Comparison of ENCODE assay signal across 12 mouse cellular contexts in genomic region chr9:33790617-33791016, GRCm38 (mm10).
DNase-seq lines count a peak whose midpoint lies in the region; ATAC-seq and TF ChIP-seq lines count a peak whose summit lies in the region.
"Had no signal": no experiment of that assay in that cellular context is flagged by ENCODE, and none has a peak within 500 bp of the region (broad histone marks: within the 10 kb centered on the region; RNA-seq: fewer than 3 reads in every experiment).

No protein-coding gene starts in this region.

- no peaks in the 10 kb centered on the region for H3K27me3 ChIP-seq in forebrain, postnatal 0 days (ENCODE audit: insufficient read depth, low read length)
- H3K27me3 ChIP-seq in forebrain, embryonic 10.5 days (ENCODE audit: poor library complexity, severe bottlenecking): no peaks in the 10 kb centered on the region
- no peaks in the 10 kb centered on the region for H3K27me3 ChIP-seq in intestine, embryonic 16.5 days (replicated peaks; ENCODE audit: control insufficient read depth, insufficient read depth, low read length)
- H3K27me3 ChIP-seq in midbrain, embryonic 10.5 days (ENCODE audit: low read depth, poor library complexity, severe bottlenecking): no peaks in the 10 kb centered on the region
- H3K27me3 ChIP-seq: embryonic facial prominence, embryonic 12.5 days; limb, embryonic 15.5 days; stomach, embryonic 15.5 days had no signal

- no peaks in the 10 kb centered on the region for H3K36me3 ChIP-seq in forebrain, postnatal 0 days (ENCODE audit: insufficient read depth)
- H3K36me3 ChIP-seq in forebrain, embryonic 10.5 days (replicated peaks): no peaks in the 10 kb centered on the region
- no peaks in the 10 kb centered on the region for H3K36me3 ChIP-seq in intestine, embryonic 16.5 days (ENCODE audit: control insufficient read depth, insufficient read depth, low read length)
- no peaks in the 10 kb centered on the region for H3K36me3 ChIP-seq in midbrain, embryonic 10.5 days
- H3K36me3 ChIP-seq: embryonic facial prominence, embryonic 12.5 days; limb, embryonic 15.5 days; stomach, embryonic 15.5 days had no signal

- H3K9me3 ChIP-seq in forebrain, postnatal 0 days (ENCODE audit: low read length): no peaks in the 10 kb centered on the region
- no peaks in the 10 kb centered on the region for H3K9me3 ChIP-seq in forebrain, embryonic 10.5 days
- no peaks in the 10 kb centered on the region for H3K9me3 ChIP-seq in intestine, embryonic 16.5 days (ENCODE audit: control insufficient read depth, low read length)
- H3K9me3 ChIP-seq in midbrain, embryonic 10.5 days (replicated peaks): no peaks in the 10 kb centered on the region
- H3K9me3 ChIP-seq: embryonic facial prominence, embryonic 12.5 days; limb, embryonic 15.5 days; stomach, embryonic 15.5 days had no signal

- no peak overlapping the region for H3K4me2 ChIP-seq in forebrain, postnatal 0 days (ENCODE audit: low read depth)
- H3K4me2 ChIP-seq in intestine, embryonic 16.5 days (ENCODE audit: low read depth, low read length): no peak overlapping the region
- H3K4me2 ChIP-seq: embryonic facial prominence, embryonic 12.5 days; limb, embryonic 15.5 days; stomach, embryonic 15.5 days had no signal

- no peak for TF ChIP-seq CTCF in forebrain, postnatal 0 days (IDR thresholded peaks at IDR 0.05; ENCODE audit: low read depth)

- no peak overlapping the region for H3K9ac ChIP-seq in forebrain, postnatal 0 days
- no peak overlapping the region for H3K9ac ChIP-seq in intestine, embryonic 16.5 days (ENCODE audit: low read depth, low read length)
- H3K9ac ChIP-seq: embryonic facial prominence, embryonic 12.5 days; limb, embryonic 15.5 days; stomach, embryonic 15.5 days had no signal

- peak; percentile 47; the same call in 1 of the 2 replicates for ATAC-seq in forebrain, postnatal 0 days
- no peak for ATAC-seq in intestine, embryonic 16.5 days

- DNase-seq in forebrain, postnatal 0 days: peak; percentile 41
- no peak for DNase-seq in forebrain, embryonic 10.5 days (ENCODE audit: extremely low spot score, low spot score)
- DNase-seq in cerebellum, postnatal 25 days: peak; percentile 50 to 68
- peak; percentile 86 for DNase-seq in layer of hippocampus, adult 9-11 months
- DNase-seq in right cerebral cortex, adult 18-20 months: peak; percentile 73
- DNase-seq in heart, adult 9 months (ENCODE audit: low spot score in 2 of 2): no peak
- DNase-seq in midbrain, embryonic 10.5 days (ENCODE audit: low spot score): no peak
- DNase-seq: adrenal gland, postnatal 36 days had no signal

- WGBS in forebrain, postnatal 0 days: 59% methylated on average over 4 of the region's 4 CpGs
- 82% methylated on average over 4 of the region's 4 CpGs for WGBS in forebrain, embryonic 10.5 days
- WGBS in intestine, embryonic 16.5 days: 75% methylated on average over 4 of the region's 4 CpGs
- WGBS in midbrain, embryonic 10.5 days: 73% methylated on average over 4 of the region's 4 CpGs

- H3K27ac ChIP-seq in forebrain, postnatal 0 days (ENCODE audit: low read depth, low read length): no peak overlapping the region
- no peak overlapping the region for H3K27ac ChIP-seq in forebrain, embryonic 10.5 days
- no peak overlapping the region for H3K27ac ChIP-seq in intestine, embryonic 16.5 days (ENCODE audit: low read length)
- H3K27ac ChIP-seq in midbrain, embryonic 10.5 days (replicated peaks): no peak overlapping the region
- H3K27ac ChIP-seq: embryonic facial prominence, embryonic 12.5 days; limb, embryonic 15.5 days; stomach, embryonic 15.5 days had no signal

- H3K4me1 ChIP-seq in forebrain, postnatal 0 days (ENCODE audit: insufficient read depth): no peaks in the 10 kb centered on the region
- H3K4me1 ChIP-seq in forebrain, embryonic 10.5 days: no peaks in the 10 kb centered on the region; the same call in 1 of the 2 replicates
- H3K4me1 ChIP-seq in intestine, embryonic 16.5 days (ENCODE audit: control insufficient read depth, insufficient read depth, low read length): no peaks in the 10 kb centered on the region
- H3K4me1 ChIP-seq in midbrain, embryonic 10.5 days: no peaks in the 10 kb centered on the region
- H3K4me1 ChIP-seq: embryonic facial prominence, embryonic 12.5 days; limb, embryonic 15.5 days; stomach, embryonic 15.5 days had no signal

- no peak overlapping the region for H3K4me3 ChIP-seq in forebrain, postnatal 0 days (ENCODE audit: low read depth, low read length)
- H3K4me3 ChIP-seq in forebrain, embryonic 10.5 days: no peak overlapping the region
- H3K4me3 ChIP-seq in intestine, embryonic 16.5 days (ENCODE audit: low read length): no peak overlapping the region
- H3K4me3 ChIP-seq in midbrain, embryonic 10.5 days: no peak overlapping the region
- H3K4me3 ChIP-seq: embryonic facial prominence, embryonic 12.5 days; limb, embryonic 15.5 days; stomach, embryonic 15.5 days had no signal

Comparison
In these comparisons a context has a peak if more than half of its experiments do, and no peak if none do; other contexts are left out.
1. DNase-seq: peak in forebrain, postnatal 0 days (single experiment), cerebellum, postnatal 25 days (2 of 2), layer of hippocampus, adult 9-11 months (single experiment) and right cerebral cortex, adult 18-20 months (single experiment); none in forebrain, embryonic 10.5 days (single experiment), heart, adult 9 months (0 of 2) and midbrain, embryonic 10.5 days (single experiment).